Mouse (Mus musculus) liver, adult 2 months (tissue): Measurements from ENCODE around the gene Rfc5. TPM values are rescaled to one million over a fixed set of nuclear protein-coding genes. Genes with fewer than 3 reads are reported as not detected.

ENCODE experiments used
- DNase-seq: peaks from one replicate; pipeline ENCODE4 v3.0.0-alpha.2; 2011; ENCODE audit warnings: low read depth, low spot score; ENCODE audit errors: extremely low read depth
- H3K27ac ChIP-seq: fragments of 200-500 bp; replicated peaks from 2 replicates; pipeline ENCODE4 v1.5.1; 2012; ENCODE audit warnings: low read depth, mild to moderate bottlenecking, control low read depth, inconsistent platforms, low read length; ENCODE audit not compliant: insufficient read depth
- H3K27me3 ChIP-seq: fragments of 200-500 bp; 2 replicates; pipeline ENCODE4 v1.6.1; 2012; ENCODE audit warnings: mild to moderate bottlenecking, moderate library complexity, low read length, inconsistent platforms; ENCODE audit not compliant: control insufficient read depth, insufficient read depth
- H3K36me3 ChIP-seq: fragments of 200-500 bp; 2 replicates; pipeline ENCODE4 v1.6.1; 2012; ENCODE audit warnings: low read length, inconsistent platforms; ENCODE audit not compliant: control insufficient read depth, insufficient read depth
- H3K4me1 ChIP-seq: fragments of 200-500 bp; 2 replicates; pipeline ENCODE4 v1.6.1; 2011; ENCODE audit warnings: low read length; ENCODE audit not compliant: control insufficient read depth, insufficient read depth
- H3K4me3 ChIP-seq: fragments of 200-500 bp; 2 replicates; pipeline ENCODE4 v1.5.1; 2011; ENCODE audit warnings: low read depth, mild to moderate bottlenecking, control low read depth, low read length, moderate library complexity; ENCODE audit not compliant: insufficient read depth
- H3K79me2 ChIP-seq: fragments of 200-500 bp; 2 replicates; pipeline ENCODE4 v1.6.1; 2012; ENCODE audit warnings: inconsistent platforms, mild to moderate bottlenecking, low read length, moderate library complexity; ENCODE audit not compliant: control insufficient read depth, insufficient read depth
- H3K9ac ChIP-seq: fragments of 200-500 bp; 2 replicates; pipeline ENCODE4 v1.6.1; 2012; ENCODE audit warnings: low read depth, mild to moderate bottlenecking, control low read depth, inconsistent platforms, low read length
- CTCF ChIP-seq: fragments of 200-500 bp; IDR thresholded peaks from 2 replicates; pipeline ENCODE4 v1.5.1; 2011; ENCODE audit warnings: low read depth, low read length, control low read depth
- POLR2A ChIP-seq: fragments of 200-500 bp; IDR thresholded peaks from 2 replicates; pipeline ENCODE4 v1.6.1; 2011; ENCODE audit warnings: low read length, control low read depth; ENCODE audit not compliant: insufficient read depth; ENCODE audit errors: extremely low read depth
- WGBS: fragments of 180-500 bp; shearing (Covaris S2); methylation state at CpG from one replicate; pipeline ENCODE4 v1.1.7; 2018; 5-methylcytosine and 5-hydroxymethylcytosine counted together
- polyA plus RNA-seq: library from polyadenylated mRNA; depleted of rRNA; stranded (reverse); fragments of >200 nt; gene quantifications from 2 replicates; pipeline ENCODE4 v1.2.3, GENCODE M21; 2012
- total RNA-seq: library from RNA; depleted of rRNA; stranded (reverse); fragments of >200 nt; gene quantifications from 2 replicates; pipeline ENCODE4 v1.2.3, GENCODE M21; 2014

Rfc5 gene
- total and polyA plus RNA-seq, 2 experiments = 6.1 to 12.3 TPM

DNA sequence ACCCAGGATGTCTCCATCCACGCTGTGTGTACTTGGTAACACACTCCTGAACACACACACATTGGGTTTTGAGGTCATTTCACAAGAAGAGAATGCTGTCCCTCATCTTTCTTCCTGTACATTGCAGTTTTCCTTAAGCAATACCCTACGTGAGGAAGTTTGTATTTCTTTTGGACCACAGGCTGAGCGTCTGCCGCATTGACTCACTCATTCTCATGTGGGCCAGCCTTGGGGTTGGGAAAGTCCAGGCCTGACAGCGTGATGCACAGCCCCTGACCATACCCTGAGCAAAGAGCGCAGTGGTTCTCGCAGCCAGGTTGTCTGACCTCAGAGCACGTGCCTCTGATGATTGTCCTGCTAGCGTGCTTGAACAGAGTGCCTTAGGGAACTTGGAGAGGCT is 15.4 kb downstream of the Rfc5 start:
- Histone ChIP-seq H3K36me3 (peaks cover 36% of the 10 kb centered on the region), H3K4me1 (peaks cover 13% of the 10 kb centered on the region), H3K9ac (no peak overlapping the region), H3K27me3 (no peaks in the 10 kb centered on the region), H3K27ac (no peak overlapping the region), H3K4me3 (no peak overlapping the region), H3K79me2 (peaks cover 4% of the 10 kb centered on the region; the same call in 1 of the 2 replicates)
- 94% methylated on average over 9 of the region's 9 CpGs for WGBS
- TF ChIP-seq POLR2A = no peak
- TF ChIP-seq CTCF = no peak
- no peak for DNase-seq

DNA sequence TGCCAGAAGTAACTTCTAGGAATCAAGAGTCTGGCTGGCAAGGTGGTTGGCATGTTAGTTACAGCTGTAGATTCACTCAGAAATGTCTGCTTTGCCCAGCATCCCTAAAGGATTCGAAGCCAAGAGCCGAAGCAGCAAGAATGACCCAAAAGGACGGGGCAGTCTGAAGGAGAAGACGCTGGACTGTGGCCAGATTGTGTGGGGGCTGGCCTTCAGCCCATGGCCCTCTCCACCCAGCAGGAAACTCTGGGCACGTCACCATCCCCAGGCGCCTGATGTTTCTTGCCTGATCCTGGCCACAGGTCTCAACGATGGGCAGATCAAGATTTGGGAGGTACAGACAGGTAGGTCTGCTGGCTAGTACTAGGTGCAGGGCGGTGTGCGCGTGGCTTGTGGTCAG is 18.3 kb downstream of the Rfc5 start:
- Histone ChIP-seq H3K79me2 (peaks cover 11% of the 10 kb centered on the region; the same call in 1 of the 2 replicates), H3K27me3 (no peaks in the 10 kb centered on the region), H3K9ac (no peak overlapping the region), H3K36me3 (peaks cover 21% of the 10 kb centered on the region), H3K4me1 (peaks cover 27% of the 10 kb centered on the region), H3K4me3 (no peak overlapping the region), H3K27ac (no peak overlapping the region)
- DNase-seq = no peak
- TF ChIP-seq CTCF = no peak
- TF ChIP-seq POLR2A = no peak
- WGBS = 81% methylated on average over 10 of the region's 10 CpGs

DNA sequence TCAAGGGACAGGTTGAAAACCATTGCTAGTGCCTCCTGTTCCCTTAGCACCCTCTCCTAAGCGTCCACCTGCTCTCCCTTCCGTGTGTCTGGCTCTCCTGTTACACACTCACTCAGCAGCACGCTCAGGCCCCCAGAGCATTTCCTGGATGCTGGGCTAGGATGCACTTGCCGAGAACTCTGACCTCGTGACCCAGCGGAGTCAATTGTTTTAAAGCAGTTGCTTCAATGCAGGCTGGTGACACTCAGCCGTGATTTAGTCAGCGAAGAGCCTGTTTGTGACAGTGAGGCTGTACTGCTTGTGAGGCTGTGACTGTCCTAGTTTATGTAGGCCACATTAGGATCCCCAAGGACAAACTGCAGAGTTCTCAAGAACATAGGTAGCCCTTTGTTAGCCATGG is 21.6 kb downstream of the Rfc5 start:
- 18% methylated on average over 8 of the region's 8 CpGs for WGBS
- peak; percentile 43 for DNase-seq
- Histone ChIP-seq H3K9ac (no peak overlapping the region), H3K27me3 (no peaks in the 10 kb centered on the region), H3K79me2 (peaks cover 28% of the 10 kb centered on the region), H3K36me3 (peaks cover 16% of the 10 kb centered on the region; the same call in 1 of the 2 replicates), H3K4me3 (no peak overlapping the region), H3K27ac (peak overlapping the region; percentile 46), H3K4me1 (peaks cover 33% of the 10 kb centered on the region)
- no peak for TF ChIP-seq CTCF
- TF ChIP-seq POLR2A = no peak

DNA sequence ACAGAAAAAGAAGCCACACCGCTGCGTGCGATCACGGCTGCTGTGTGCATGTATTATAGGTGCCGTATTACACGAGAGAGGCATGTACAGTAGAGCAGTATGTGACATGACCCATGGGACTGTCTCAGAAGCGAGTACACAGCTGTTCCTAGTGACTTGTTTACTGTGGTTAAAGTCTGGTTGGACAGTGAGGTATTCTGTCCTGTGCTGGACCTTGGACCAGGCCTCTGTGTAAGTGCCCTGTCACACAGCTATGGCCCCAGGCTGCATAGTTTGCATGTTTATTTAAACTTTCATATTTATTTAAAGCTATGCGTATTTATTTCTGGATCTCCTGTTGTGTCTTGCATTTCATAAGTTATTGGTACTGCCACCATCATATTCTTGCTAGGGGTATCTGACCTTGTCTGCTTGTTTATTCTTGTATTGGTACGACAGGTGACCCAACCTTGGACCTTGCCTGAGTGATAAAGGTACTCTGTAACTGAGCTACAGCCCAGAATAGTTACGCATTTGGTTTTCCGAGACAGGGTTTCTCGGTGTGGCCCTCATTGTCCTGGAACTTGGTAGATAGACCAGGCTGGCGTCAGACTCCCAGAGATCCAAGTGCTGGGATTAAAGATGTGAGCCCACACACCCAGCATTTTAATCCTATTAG is 22.8 kb downstream of the Rfc5 start:
- Histone ChIP-seq H3K36me3 (peaks cover 6% of the 10 kb centered on the region; the same call in 1 of the 2 replicates), H3K27ac (peak overlapping the region; percentile 85)
- DNase-seq = peak; percentile 99

DNA sequence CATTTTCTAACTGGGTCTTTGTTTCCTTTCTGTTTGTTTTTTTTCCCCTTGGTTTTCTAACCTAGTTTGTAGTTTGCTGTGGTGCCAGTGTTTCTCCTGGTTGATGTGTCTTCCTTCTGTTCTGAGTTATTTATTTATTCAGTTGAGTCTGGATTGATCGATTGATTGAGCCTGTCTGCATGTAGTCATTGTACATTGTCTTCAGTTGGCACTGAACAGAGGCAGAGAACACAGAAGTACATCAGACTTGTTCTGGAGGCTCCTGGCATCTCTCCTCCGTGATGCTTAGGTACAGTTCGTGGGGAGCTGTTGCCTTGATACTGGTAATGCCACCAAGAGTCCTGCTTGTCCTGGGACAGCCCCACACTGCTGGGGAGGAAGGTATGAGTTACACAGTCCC is 24.0 kb downstream of the Rfc5 start:
- no peak for TF ChIP-seq POLR2A
- H3K27ac ChIP-seq = peak overlapping the region; percentile 97
- WGBS = 33% methylated on average over 3 of the region's 3 CpGs
- H3K9ac ChIP-seq = peak overlapping the region; percentile 72
- peak overlapping the region; percentile 26 for H3K4me3 ChIP-seq
- peaks cover 48% of the 10 kb centered on the region for H3K4me1 ChIP-seq
- peak; percentile 87 for DNase-seq
- H3K27me3 ChIP-seq = no peaks in the 10 kb centered on the region
- peaks cover 5% of the 10 kb centered on the region; the same call in 1 of the 2 replicates for H3K36me3 ChIP-seq
- H3K79me2 ChIP-seq = peaks cover 38% of the 10 kb centered on the region

More for the DNA sequence above, 22.8 kb downstream of the Rfc5 start:
- WGBS = 17% methylated on average over 13 of the region's 13 CpGs
- H3K79me2 ChIP-seq = peaks cover 36% of the 10 kb centered on the region
- H3K9ac ChIP-seq = peak overlapping the region; percentile 37
- TF ChIP-seq POLR2A = no peak
- peak overlapping the region; percentile 42 for H3K4me3 ChIP-seq
- H3K27me3 ChIP-seq = no peaks in the 10 kb centered on the region
- H3K4me1 ChIP-seq = peaks cover 40% of the 10 kb centered on the region
